Mouse (Mus musculus) A20 (cell line): ENCODE data around the gene Pde3a.

ENCODE experiments used
- DNase-seq: peaks from one replicate; pipeline ENCODE4 v3.0.0-alpha.2; 2011; ENCODE audit warnings: low read depth, low spot score

Pde3a gene

GRCm38 (mm10) chr6:141267888-141268570 lies 19.0 kb downstream of the Pde3a start:
- DNase-seq: no peak

- no peak for DNase-seq
These were observed 19.8 kb downstream of the Pde3a start for GRCm38 (mm10) chr6:141268871-141269270.

GRCm38 (mm10) chr6:141271133-141271532 lies 22.1 kb downstream of the Pde3a start:
- no peak for DNase-seq

GRCm38 (mm10) chr6:141271579-141271978 lies 22.5 kb downstream of the Pde3a start:
- no peak for DNase-seq

GRCm38 (mm10) chr6:141273685-141274084 lies 24.6 kb downstream of the Pde3a start:
- DNase-seq: no peak

- DNase-seq: no peak
These were observed 32.6 kb downstream of the Pde3a start for GRCm38 (mm10) chr6:141281685-141282084.

GRCm38 (mm10) chr6:141282796-141283195 lies 33.7 kb downstream of the Pde3a start:
- DNase-seq: no peak

GRCm38 (mm10) chr6:141291195-141291594 lies 42.1 kb downstream of the Pde3a start:
- DNase-seq: no peak

- DNase-seq: no peak
These were observed 43.9 kb downstream of the Pde3a start for GRCm38 (mm10) chr6:141292826-141293459.

- no peak for DNase-seq
These were observed 44.4 kb downstream of the Pde3a start for GRCm38 (mm10) chr6:141293460-141293853.

GRCm38 (mm10) chr6:141295264-141295663 lies 46.2 kb downstream of the Pde3a start:
- DNase-seq: no peak

GRCm38 (mm10) chr6:141301750-141302748 lies 53.0 kb downstream of the Pde3a start:
- DNase-seq: no peak

- DNase-seq: no peak
These were observed 53.8 kb downstream of the Pde3a start for GRCm38 (mm10) chr6:141302842-141303241.

GRCm38 (mm10) chr6:141307326-141307725 lies 58.3 kb downstream of the Pde3a start:
- no peak for DNase-seq

GRCm38 (mm10) chr6:141308451-141308850 lies 59.4 kb downstream of the Pde3a start:
- no peak for DNase-seq

GRCm38 (mm10) chr6:141309872-141310271 lies 60.8 kb downstream of the Pde3a start:
- DNase-seq: no peak

- DNase-seq: no peak
These were observed 61.3 kb downstream of the Pde3a start for GRCm38 (mm10) chr6:141310351-141310750.

GRCm38 (mm10) chr6:141311615-141312014 lies 62.5 kb downstream of the Pde3a start:
- no peak for DNase-seq

GRCm38 (mm10) chr6:141313112-141313511 lies 64.0 kb downstream of the Pde3a start:
- DNase-seq: no peak

- DNase-seq: no peak
These were observed 69.4 kb downstream of the Pde3a start for GRCm38 (mm10) chr6:141318440-141318839.

GRCm38 (mm10) chr6:141321253-141321652 lies 72.2 kb downstream of the Pde3a start:
- no peak for DNase-seq

- no peak for DNase-seq
These were observed 73.9 kb downstream of the Pde3a start for GRCm38 (mm10) chr6:141322961-141323360.
